Mouse (Mus musculus) limb, embryonic 14.5 days (tissue): ENCODE results near the gene Lsamp. TPM values are rescaled to one million over a fixed set of nuclear protein-coding genes. Genes with fewer than 3 reads are reported as not detected.
"Not testable (repeated sequence)": the region's sequence is repeated elsewhere in the genome, so short reads cannot be mapped to it uniquely, and the experiment has no call there.

Experiments
- ATAC-seq: fragments of 200-750 bp; cut with Nextera tagmentation; 2 replicates; pipeline ENCODE4 v1.8.0; 2017; ENCODE audit warnings: low read depth, moderate number of reproducible peaks, moderate TSS enrichment; ENCODE audit not compliant: low FRiP score
- DNase-seq: peaks from one replicate; pipeline ENCODE4 v3.0.0-alpha.2; 2015; ENCODE audit warnings: low spot score
- H3K27ac ChIP-seq: fragments of 300-500 bp; sonication (generic); replicated peaks from 2 replicates; pipeline ENCODE4 v1.5.1; 2014; ENCODE audit warnings: low read depth, mild to moderate bottlenecking, low read length, moderate library complexity, mixed read lengths
- H3K27me3 ChIP-seq: fragments of 300-500 bp; sonication (generic); 2 replicates; pipeline ENCODE4 v1.6.1; 2014; ENCODE audit warnings: low read length, mixed read lengths; ENCODE audit not compliant: control insufficient read depth, insufficient read depth
- H3K36me3 ChIP-seq: fragments of 300-500 bp; sonication (generic); 2 replicates; pipeline ENCODE4 v1.6.1; 2014; ENCODE audit warnings: mild to moderate bottlenecking, low read length, moderate library complexity, mixed read lengths; ENCODE audit not compliant: control insufficient read depth, insufficient read depth
- H3K4me1 ChIP-seq: fragments of 300-500 bp; sonication (generic); 2 replicates; pipeline ENCODE4 v1.6.1; 2014; ENCODE audit warnings: antibody characterized with exemption, low read length, mixed read lengths; ENCODE audit not compliant: control insufficient read depth, insufficient read depth
- H3K4me2 ChIP-seq: fragments of 300-500 bp; sonication (generic); replicated peaks from 2 replicates; pipeline ENCODE4 v1.6.1; 2014; ENCODE audit warnings: low read depth, mild to moderate bottlenecking, low read length, moderate library complexity; ENCODE audit not compliant: severe bottlenecking
- H3K4me3 ChIP-seq: fragments of 300-500 bp; sonication (generic); replicated peaks from 2 replicates; pipeline ENCODE4 v1.5.1; 2014; ENCODE audit warnings: low read length
- H3K9ac ChIP-seq: fragments of 300-500 bp; sonication (generic); 2 replicates; pipeline ENCODE4 v1.6.1; 2014; ENCODE audit warnings: mild to moderate bottlenecking, low read depth, low read length, moderate library complexity; ENCODE audit not compliant: severe bottlenecking
- H3K9me3 ChIP-seq: fragments of 300-500 bp; sonication (generic); 2 replicates; pipeline ENCODE4 v1.6.1; 2016; ENCODE audit warnings: low read length; ENCODE audit not compliant: control insufficient read depth
- POLR2A ChIP-seq: fragments of 200-500 bp; IDR thresholded peaks from 2 replicates; pipeline ENCODE4 v1.8.0; 2012; ENCODE audit warnings: inconsistent platforms, mild to moderate bottlenecking, moderate library complexity, borderline replicate concordance; ENCODE audit not compliant: insufficient read depth, insufficient read length; ENCODE audit errors: extremely low read depth
- WGBS: fragments of 180-500 bp; shearing (Covaris S2); extraction: QIAGEN DNeasy Blood & Tissue Kit; methylation state at CpG from one replicate; pipeline ENCODE4 v1.1.7; 2014; 5-methylcytosine and 5-hydroxymethylcytosine counted together
- polyA plus RNA-seq, 2 experiments: library from polyadenylated mRNA; depleted of rRNA in 1 of 2; stranded (reverse) in 1 of 2; unstranded in 1 of 2; fragments of >200 nt; fragmentation: Nextera tagmentation in 1 of 2; extraction: Ambion mirVana in 1 of 2; gene quantifications; 2 replicates each; pipeline versions ENCODE4 v1.2.1 to v1.2.3; 2012 to 2014

The Lsamp gene
- polyA plus RNA-seq, 2 experiments, result 5.3 to 11.8 TPM

DNA sequence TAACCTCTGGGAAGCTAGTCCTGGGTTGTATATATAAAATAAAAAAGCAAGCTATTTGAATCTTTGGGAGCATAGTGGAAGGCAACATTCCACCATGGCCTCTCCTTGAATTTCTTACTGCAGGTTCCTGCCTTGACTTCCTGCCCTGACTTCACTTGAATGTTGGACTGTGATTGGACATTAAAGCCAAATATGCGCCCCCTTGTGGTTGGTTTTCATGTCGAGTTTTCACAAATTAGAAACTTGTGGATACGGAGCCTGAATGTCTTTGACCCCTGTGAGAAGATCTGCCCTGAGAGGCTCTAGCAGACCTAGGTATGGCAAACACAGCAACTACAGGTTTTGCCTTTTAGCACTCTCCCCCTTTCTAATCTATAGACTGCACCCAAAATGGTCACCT lies 597.9 kb downstream of the Lsamp start:
- ATAC-seq (no peak), DNase-seq (no peak)
- no peak for TF ChIP-seq POLR2A

DNA sequence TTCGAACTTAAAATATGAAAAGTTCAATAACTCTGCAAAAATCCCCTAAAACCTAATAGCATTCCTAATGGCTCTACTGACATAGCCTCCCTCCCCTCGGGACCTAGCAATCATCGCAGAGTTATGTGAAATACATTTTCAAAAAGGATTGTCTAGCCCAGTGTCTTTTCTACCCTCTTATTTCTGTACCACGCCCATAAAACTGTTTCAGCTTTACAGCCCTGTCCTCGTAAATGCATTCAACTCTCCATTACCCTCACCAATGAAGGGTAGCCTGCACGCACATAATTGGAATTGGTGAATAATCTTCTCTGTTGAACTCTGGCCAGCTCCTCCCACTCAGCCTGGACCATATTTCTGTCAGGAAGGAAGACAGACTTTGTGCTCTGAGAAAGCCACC lies 609.0 kb downstream of the Lsamp start:
- Histone ChIP-seq H3K9me3 (no peaks in the 10 kb centered on the region), H3K36me3 (no peaks in the 10 kb centered on the region), H3K4me3 (no peak overlapping the region), H3K27ac (no peak overlapping the region), H3K4me2 (no peak overlapping the region), H3K9ac (no peak overlapping the region), H3K27me3 (no peaks in the 10 kb centered on the region), H3K4me1 (no peaks in the 10 kb centered on the region)
- WGBS, result 51% methylated on average over 6 of the region's 6 CpGs
- no peak for ATAC-seq
- no peak for TF ChIP-seq POLR2A
- no peak for DNase-seq

More for the DNA sequence above, 597.9 kb downstream of the Lsamp start:
- no peaks in the 10 kb centered on the region for H3K9me3 ChIP-seq
- H3K4me1 ChIP-seq, result no peaks in the 10 kb centered on the region
- no peak overlapping the region for H3K4me2 ChIP-seq
- H3K9ac ChIP-seq, result no peak overlapping the region
- no peak overlapping the region for H3K4me3 ChIP-seq
- no peaks in the 10 kb centered on the region for H3K36me3 ChIP-seq
- H3K27me3 ChIP-seq, result no peaks in the 10 kb centered on the region
- no peak overlapping the region for H3K27ac ChIP-seq
- WGBS, result 69% methylated on average over 3 of the region's 3 CpGs

- 59% methylated on average over 4 of the region's 4 CpGs for WGBS
- no peak for TF ChIP-seq POLR2A
- no peaks in the 10 kb centered on the region for H3K27me3 ChIP-seq
- no peak overlapping the region for H3K27ac ChIP-seq
- no peak overlapping the region for H3K4me2 ChIP-seq
- no peaks in the 10 kb centered on the region for H3K4me1 ChIP-seq
- no peak overlapping the region for H3K4me3 ChIP-seq
- DNase-seq (no peak), ATAC-seq (no peak)
- H3K9ac ChIP-seq, result no peak overlapping the region
- H3K9me3 ChIP-seq, result no peaks in the 10 kb centered on the region
- H3K36me3 ChIP-seq, result no peaks in the 10 kb centered on the region
Observed at GRCm38 (mm10) chr16:40601431-40602387, 617.5 kb downstream of the Lsamp start.

DNA sequence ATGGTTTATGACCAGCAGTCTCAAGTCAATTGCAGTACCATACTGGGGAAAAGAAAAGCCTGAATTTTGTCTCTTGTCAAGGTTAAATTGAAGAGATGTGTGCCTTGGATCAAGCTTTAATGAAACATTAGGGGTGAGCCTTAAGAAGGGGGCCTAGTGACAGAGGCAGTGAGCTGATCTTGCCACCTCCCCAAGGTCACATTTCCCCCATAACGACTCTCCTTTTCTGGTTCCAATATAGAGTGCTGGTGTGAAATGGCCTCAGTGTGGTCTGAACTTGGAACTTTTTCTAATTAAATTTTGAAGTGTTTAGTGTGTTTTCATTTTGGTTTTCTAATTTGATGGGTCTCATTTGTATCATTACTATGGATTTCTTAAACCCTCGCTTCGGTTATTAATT lies 623.3 kb downstream of the Lsamp start:
- no peak for DNase-seq
- no peak overlapping the region for H3K4me3 ChIP-seq
- TF ChIP-seq POLR2A, result no peak
- no peaks in the 10 kb centered on the region for H3K27me3 ChIP-seq
- WGBS, result 55% methylated on average over 3 of the region's 3 CpGs
- H3K4me1 ChIP-seq, result no peaks in the 10 kb centered on the region
- no peak overlapping the region for H3K9ac ChIP-seq
- no peak overlapping the region for H3K4me2 ChIP-seq
- H3K27ac ChIP-seq, result no peak overlapping the region
- no peak for ATAC-seq
- no peaks in the 10 kb centered on the region for H3K36me3 ChIP-seq
- H3K9me3 ChIP-seq, result no peaks in the 10 kb centered on the region

DNA sequence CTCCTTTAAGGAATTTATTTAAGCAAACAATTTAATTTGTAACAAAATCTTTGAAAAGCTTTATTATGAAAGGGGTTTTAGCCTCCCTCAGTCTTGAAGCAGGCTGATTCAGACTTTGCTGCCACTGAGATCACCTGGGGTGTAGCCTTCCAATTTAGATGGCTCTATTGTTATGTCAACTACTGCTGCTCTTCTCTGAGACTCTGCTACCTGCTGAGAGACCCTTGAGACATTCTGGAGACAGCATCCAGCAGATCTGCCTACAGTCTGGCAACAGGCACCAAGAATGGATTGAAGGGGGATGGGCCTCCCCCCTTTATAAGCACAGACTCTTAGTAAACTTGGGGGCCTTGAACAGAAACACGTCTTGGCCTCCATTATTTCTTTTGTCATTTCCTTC lies 632.5 kb downstream of the Lsamp start:
- not testable (repeated sequence) for DNase-seq, H3K4me1 ChIP-seq, H3K9me3 ChIP-seq, H3K27ac ChIP-seq, H3K9ac ChIP-seq, H3K27me3 ChIP-seq, H3K4me2 ChIP-seq, ATAC-seq, H3K4me3 ChIP-seq, H3K36me3 ChIP-seq
- WGBS, result 11% methylated on average over 1 of the region's 1 CpGs

DNA sequence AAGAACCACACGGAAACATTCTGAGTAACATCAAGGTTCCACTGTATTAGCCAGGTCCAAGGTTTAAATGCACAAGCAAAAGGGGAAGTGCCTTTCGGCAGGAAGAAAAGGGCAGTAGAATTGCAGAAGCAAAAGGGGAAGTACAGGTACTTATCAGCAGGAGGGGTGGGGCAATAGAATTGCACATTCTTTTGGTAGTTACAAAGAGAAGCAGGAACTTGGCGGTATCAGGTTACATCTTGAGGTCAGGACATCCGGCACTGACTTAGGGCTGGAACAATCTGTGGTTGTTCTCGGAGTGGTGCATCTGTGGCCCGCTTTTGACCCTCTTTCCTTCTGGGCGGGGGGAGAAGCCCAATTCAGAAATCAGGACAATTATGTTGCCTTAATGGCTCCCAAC lies 636.9 kb downstream of the Lsamp start:
- WGBS, result 54% methylated on average over 7 of the region's 7 CpGs
- not testable (repeated sequence) for H3K9ac ChIP-seq, H3K4me1 ChIP-seq, DNase-seq, H3K4me3 ChIP-seq, ATAC-seq, H3K9me3 ChIP-seq, H3K27me3 ChIP-seq, H3K4me2 ChIP-seq, H3K27ac ChIP-seq, H3K36me3 ChIP-seq
